ENCODE assay signal across 11 mouse cellular contexts in the genomic region with DNA sequence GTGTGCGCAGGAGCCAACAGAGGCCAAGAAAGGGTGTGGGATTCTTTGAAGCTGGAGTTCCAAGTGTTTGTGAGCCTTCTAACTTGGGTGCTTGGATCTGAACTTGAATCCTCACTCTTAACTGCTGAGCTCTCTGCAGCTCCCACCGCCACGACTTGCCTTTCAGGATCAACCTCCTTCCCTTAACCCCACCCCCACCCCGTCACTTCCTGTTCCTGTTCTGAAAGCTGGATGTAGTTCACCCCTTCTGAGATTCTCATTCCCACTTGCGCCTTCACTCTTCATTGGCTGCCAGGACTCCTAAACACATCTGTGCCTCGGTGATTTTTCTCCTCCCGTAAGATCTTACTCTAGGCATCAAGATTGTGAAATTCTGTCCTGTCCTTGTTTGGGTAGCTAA. TPM values are rescaled to one million over a fixed set of nuclear protein-coding genes. Genes with fewer than 3 reads are reported as not detected.
A peak's percentile ranks its signal among the peaks of the same experiment; 100 is the strongest.
DNase-seq lines count a peak whose midpoint lies in the region; ATAC-seq lines count a peak whose summit lies in the region.
"Had no signal": no experiment of that assay in that cellular context is flagged by ENCODE, and none has a peak within 500 bp of the region (broad histone marks: within the 10 kb centered on the region; RNA-seq: fewer than 3 reads in every experiment).

No protein-coding gene starts in this region.

- peaks cover 60% of the 10 kb centered on the region for H3K4me1 ChIP-seq in heart, embryonic 11.5 days (ENCODE audit: control insufficient read depth, insufficient read depth, low read length)
- peaks cover 31% of the 10 kb centered on the region for H3K4me1 ChIP-seq in lung, embryonic 16.5 days (replicated peaks; ENCODE audit: control insufficient read depth, insufficient read depth, low read length)
- H3K4me1 ChIP-seq in brown adipose tissue, adult 24 weeks (ENCODE audit: control insufficient read depth, insufficient read depth, insufficient read length, low read length) = peaks cover 17% of the 10 kb centered on the region
- peaks cover 33% of the 10 kb centered on the region for H3K4me1 ChIP-seq in limb, embryonic 15.5 days

- intact Hi-C loops in heart, postnatal 14 days (cut with DNase I) = loop anchor here (2.0 to 5.0 kb wide), 2 partner anchors 43 to 172 kb away; a partner anchor contains a TSS

- H3K9ac ChIP-seq in heart, embryonic 11.5 days (ENCODE audit: low read depth, low read length) = no peak overlapping the region
- H3K9ac ChIP-seq in lung, embryonic 16.5 days (ENCODE audit: low read length) = no peak overlapping the region
- no peak overlapping the region for H3K9ac ChIP-seq in limb, embryonic 15.5 days

- no peaks in the 10 kb centered on the region for H3K9me3 ChIP-seq in heart, embryonic 11.5 days (replicated peaks; ENCODE audit: control insufficient read depth, low read length)
- H3K9me3 ChIP-seq in lung, embryonic 16.5 days (ENCODE audit: control insufficient read depth, low read length) = no peaks in the 10 kb centered on the region
- H3K9me3 ChIP-seq in limb, embryonic 15.5 days = no peaks in the 10 kb centered on the region

- no peak overlapping the region for H3K4me2 ChIP-seq in heart, embryonic 11.5 days
- no peak overlapping the region for H3K4me2 ChIP-seq in lung, embryonic 16.5 days (ENCODE audit: low read depth, low read length)
- H3K4me2 ChIP-seq in limb, embryonic 15.5 days = no peak overlapping the region

- no peak overlapping the region for H3K4me3 ChIP-seq in heart, embryonic 11.5 days (ENCODE audit: low read depth, low read length)
- no peak overlapping the region for H3K4me3 ChIP-seq in lung, embryonic 16.5 days (ENCODE audit: low read length)
- no peak overlapping the region for H3K4me3 ChIP-seq in brown adipose tissue, adult 24 weeks (ENCODE audit: insufficient read depth, low read depth, low read length)
- no peak overlapping the region for H3K4me3 ChIP-seq in limb, embryonic 15.5 days
- H3K4me3 ChIP-seq: left cerebral cortex, adult 2 months had no signal

- H3K36me3 ChIP-seq in heart, embryonic 11.5 days (ENCODE audit: control insufficient read depth, insufficient read depth, low read length) = no peaks in the 10 kb centered on the region
- no peaks in the 10 kb centered on the region for H3K36me3 ChIP-seq in lung, embryonic 16.5 days (ENCODE audit: control insufficient read depth, insufficient read depth, low read length)
- 0 out of 2 replicates have a peak, but pooled peaks cover 4% of the 10 kb centered on the region for H3K36me3 ChIP-seq in limb, embryonic 15.5 days

- no peaks in the 10 kb centered on the region for H3K27me3 ChIP-seq in heart, embryonic 11.5 days (ENCODE audit: control insufficient read depth, insufficient read depth, low read length)
- H3K27me3 ChIP-seq in lung, embryonic 16.5 days (ENCODE audit: control insufficient read depth, insufficient read depth, low read depth, low read length) = no peaks in the 10 kb centered on the region
- no peaks in the 10 kb centered on the region for H3K27me3 ChIP-seq in limb, embryonic 15.5 days

- 68% methylated on average over 7 of the region's 7 CpGs for WGBS in heart, embryonic 11.5 days (ENCODE audit: insufficient replicate concordance)
- 53% methylated on average over 7 of the region's 7 CpGs for WGBS in lung, embryonic 16.5 days
- 61% methylated on average over 7 of the region's 7 CpGs for WGBS in limb, embryonic 15.5 days

- ATAC-seq in heart, embryonic 11.5 days (replicated peaks; ENCODE audit: insufficient number of reproducible peaks, low FRiP score, low TSS enrichment) = no peak
- ATAC-seq in lung, embryonic 16.5 days (ENCODE audit: low read depth) = no peak
- no peak for ATAC-seq in limb, embryonic 15.5 days (ENCODE audit: insufficient number of reproducible peaks, low FRiP score, low TSS enrichment, low read depth)
- no peak for ATAC-seq in activated CD4-positive, CD25-positive, alpha-beta regulatory T cell, adult 4 months

- peak overlapping the region; percentile 72 for H3K27ac ChIP-seq in heart, embryonic 11.5 days (ENCODE audit: low read depth, low read length)
- H3K27ac ChIP-seq in lung, embryonic 16.5 days (ENCODE audit: low read length) = peak overlapping the region; percentile 81
- H3K27ac ChIP-seq in brown adipose tissue, adult 24 weeks (replicated peaks; ENCODE audit: low read depth, low read length) = peak overlapping the region; percentile 99
- peak overlapping the region; percentile 61; the same call in 1 of the 2 replicates for H3K27ac ChIP-seq in limb, embryonic 15.5 days

- DNase-seq in heart, postnatal 14 days = no peak
- DNase-seq in lung, adult 18-20 months = no peak
- DNase-seq in T-cell, adult 2 months (ENCODE audit: low spot score) = no peak
- DNase-seq: adrenal gland, postnatal 25 days; cerebellum, postnatal 14 days had no signal

RNA-seq across cellular contexts. Expression of a gene that starts 43.1 kb away (rescaled TPM):
- polyA plus RNA-seq in heart, embryonic 11.5 days (2014; fragmentation: Nextera tagmentation; extraction: Ambion mirVana) = 43.4 and 45.9 TPM in 2 replicates
- 100 to 1,000 TPM; 110 to 116 TPM for total RNA-seq in heart, postnatal 14 days (2021)
- polyA plus RNA-seq in lung, embryonic 16.5 days (2015; fragmentation: Nextera tagmentation; extraction: Ambion mirVana) = 44.4 and 46.5 TPM in 2 replicates
- polyA plus RNA-seq in brown adipose tissue, adult 24 weeks (2012; ENCODE audit: insufficient read depth, insufficient read length, missing spikeins) = 30.6 and 41.6 TPM in 2 replicates
- polyA plus RNA-seq in limb, embryonic 15.5 days (2015; fragmentation: Nextera tagmentation; extraction: Ambion mirVana) = 21.7 and 25.2 TPM in 2 replicates
- polyA plus RNA-seq in activated CD4-positive, CD25-positive, alpha-beta regulatory T cell, adult 4 months (2017; shearing (Covaris generic)) = 1 to 10 TPM; 3.5 to 5.0 TPM
